Mouse (Mus musculus) T-helper 1 cell (primary cell): Measurements from ENCODE around the gene Slc25a51.

Source experiments
- in situ Hi-C: fragments of 300-600 bp; cut with MboI, MseI; formaldehyde crosslinking; loops from one replicate; pipeline ENCODE4 v1.15.1; 2025; ENCODE audit warnings: high pct_unique_total_duplicates

Gene Slc25a51

DNA sequence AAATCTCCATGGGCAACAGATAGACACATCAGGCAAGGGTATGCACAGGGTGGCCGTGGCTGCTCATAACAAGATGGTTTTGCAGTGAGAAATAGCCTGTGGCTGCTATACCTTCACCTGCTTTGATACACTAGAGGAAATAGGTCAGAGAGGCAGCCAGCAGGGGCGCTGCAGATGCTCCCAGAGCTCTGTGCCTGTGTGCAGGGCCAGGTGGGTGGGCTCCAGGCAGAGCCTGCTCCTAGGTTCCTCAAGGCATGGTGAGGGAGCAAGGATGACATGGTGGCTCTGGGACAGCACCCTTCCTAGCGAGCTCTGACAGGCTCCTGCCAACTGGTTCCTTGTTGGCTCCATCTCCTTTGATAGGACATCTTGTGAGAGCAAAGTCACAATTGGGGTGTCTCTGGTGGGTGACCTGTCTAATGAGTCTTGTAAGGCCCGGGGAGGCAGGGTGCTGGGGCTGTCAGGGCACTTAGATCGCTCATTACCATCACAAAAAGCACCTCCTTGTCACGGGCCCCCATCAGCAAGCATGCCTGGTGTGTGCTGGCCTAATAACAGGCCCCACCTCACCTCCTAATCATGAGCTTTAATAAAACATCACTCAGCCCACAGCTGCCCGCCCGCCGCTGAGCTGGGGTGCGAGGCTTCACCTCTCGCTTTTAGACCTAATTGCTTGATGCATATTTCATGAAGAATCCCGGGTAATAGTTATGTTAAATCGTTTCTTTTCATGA is 18.3 kb upstream of the Slc25a51 start:
- in situ Hi-C loops, result loop anchor here (5.0 kb wide), 1 partner anchor 335 kb away; no protein-coding TSS in a partner anchor

DNA sequence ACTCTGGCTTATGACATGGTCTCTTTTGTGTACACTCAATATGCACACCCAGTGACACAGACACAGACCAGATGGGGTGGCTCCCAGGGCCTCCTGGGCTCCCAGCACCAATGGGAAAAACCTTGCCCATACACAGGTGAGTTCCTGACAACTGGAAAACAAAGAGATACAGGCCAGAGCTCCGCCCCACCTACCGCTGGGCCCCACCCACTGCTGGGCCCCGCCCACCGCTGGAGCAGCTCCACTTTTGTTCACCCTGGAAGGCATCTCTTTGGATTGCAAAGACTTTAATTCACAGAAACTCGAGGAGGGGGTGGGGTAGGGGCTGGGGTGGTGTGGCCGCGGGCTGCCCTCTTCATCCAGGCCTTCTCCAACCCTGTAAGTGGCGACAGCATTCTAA is 14.8 kb upstream of the Slc25a51 start:
- in situ Hi-C loops, result no loop called here

DNA sequence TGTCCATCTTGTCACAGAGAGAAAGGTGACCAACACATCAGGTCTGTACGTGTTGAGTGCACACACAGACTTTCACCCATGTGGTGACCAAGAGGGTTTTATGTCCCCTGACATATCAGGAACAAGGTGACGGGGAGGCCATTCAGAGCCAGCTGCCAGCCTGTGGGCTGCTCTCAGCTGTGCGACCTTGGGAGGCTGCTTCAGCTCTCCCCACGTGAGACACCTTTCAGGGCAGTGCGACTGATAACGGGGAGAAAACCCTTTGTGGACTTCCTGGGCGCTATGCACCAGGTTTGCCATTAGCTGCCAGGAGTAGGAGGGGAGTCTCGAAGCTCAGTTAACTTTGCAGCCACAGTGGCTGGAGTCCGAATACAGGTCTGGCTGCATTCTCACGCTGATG is 14.1 kb upstream of the Slc25a51 start:
- in situ Hi-C loops, result no loop called here

DNA sequence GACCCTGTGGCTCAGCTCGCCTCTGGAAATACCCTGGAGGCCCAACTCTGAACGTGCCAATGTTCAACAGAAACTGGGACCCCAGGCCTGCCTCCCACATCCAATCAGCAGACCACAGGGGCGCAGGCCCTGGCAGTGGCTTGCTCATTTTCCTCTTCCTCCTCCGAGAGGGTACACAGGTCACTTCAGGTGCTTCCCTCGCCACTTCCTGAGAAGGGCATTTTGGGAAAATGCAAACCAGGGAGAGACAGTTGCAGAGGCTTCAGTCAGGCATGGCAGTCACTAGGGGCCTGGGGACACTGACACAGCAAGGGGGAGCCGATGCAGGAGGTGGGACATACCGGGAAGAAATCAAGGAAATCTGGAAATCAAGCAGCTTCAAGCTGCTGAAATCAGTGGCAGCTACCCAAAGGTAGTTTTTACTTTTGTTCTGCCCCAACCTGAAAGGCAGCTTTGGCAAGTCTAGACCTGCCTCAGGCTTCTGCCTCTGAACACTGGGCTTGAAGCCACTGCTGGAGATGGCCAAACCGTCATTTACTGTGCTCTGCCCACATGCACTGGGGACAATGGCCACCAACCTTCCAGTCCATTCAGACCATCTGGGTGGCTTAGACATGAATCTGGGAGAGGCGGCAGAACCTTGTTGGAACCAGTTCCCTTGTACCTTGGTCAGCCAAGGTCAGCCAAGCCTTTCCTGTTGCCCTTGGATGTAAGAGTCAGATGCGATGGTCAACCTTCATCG is 13.1 kb upstream of the Slc25a51 start:
- in situ Hi-C loops, result no loop called here

DNA sequence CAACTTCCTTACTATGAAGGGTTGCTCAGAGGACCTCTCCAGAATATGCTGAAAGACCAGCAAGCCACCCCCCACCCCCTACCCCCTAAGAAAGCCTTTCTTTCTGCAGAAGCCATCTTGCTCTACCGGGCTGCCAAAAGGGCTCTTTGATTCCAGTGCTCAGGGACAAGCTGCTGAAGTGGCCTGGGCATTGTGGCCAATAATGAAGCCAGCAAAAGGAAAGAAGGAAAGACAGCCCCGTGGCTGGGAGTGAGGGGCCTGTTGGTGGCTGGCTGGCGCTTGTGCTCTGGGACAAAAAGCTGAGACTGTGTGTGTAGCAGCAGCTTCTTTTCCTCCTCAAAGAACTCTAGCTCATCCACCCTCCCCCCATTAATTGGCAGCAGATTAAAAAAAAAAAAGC is 12.2 kb upstream of the Slc25a51 start:
- in situ Hi-C loops, result no loop called here

DNA sequence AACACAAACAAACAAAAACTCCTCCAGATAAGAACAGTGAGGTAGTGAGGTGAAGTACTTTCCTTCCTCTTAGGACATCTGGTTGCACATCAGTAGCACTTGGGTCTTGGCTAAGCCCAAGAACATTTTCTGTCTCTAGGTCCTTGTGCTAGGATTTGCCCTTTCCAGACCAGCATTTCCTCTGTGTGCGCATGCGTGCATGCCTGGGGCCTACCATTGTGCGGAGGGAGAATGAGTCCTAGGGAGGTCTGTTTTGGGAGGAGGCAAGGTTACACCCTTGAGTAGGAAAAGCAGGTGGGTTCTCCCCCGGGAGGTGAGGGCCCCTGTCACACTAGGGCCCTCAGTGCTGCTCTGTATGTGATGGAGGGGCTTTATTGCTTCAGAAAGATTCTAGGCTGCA is 10.5 kb upstream of the Slc25a51 start:
- in situ Hi-C loops, result loop anchor here (5.0 kb wide), 1 partner anchor 198 kb away; no protein-coding TSS in a partner anchor

DNA sequence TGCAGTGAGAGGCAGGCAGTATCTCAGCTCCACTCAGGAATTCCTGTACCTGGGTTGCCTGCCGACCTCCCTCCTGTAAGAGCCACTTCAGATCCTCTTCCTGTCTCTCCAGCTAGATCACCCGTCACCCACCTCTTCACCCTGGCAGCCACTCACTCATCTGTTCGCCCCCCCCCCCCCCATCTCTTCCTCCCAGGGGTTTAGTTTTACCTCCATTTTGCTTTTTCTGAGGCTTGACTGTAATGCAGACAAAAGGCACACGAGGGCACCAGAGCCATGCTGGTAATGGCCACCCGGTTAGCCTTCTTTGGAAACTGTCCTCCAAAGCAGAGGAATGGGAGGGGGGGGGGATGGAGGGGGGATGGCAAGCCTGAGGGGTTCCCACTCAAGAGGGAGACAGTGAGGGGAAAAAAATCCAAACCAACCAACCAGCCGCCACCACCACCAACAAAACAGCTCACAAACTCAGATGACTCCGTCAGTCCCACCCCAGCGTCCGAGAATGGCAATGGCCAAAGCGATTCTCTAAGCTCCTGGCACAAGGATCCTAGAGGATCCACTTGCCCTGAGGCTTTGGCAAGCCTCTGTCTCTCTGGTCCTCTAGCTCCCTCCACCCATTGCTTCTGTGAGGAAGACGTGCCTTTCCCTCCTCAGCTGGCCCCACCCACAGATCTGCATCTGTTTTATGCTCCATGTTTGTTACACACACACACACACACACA is 9.8 kb upstream of the Slc25a51 start:
- in situ Hi-C loops, result loop anchor here (5.0 kb wide), 1 partner anchor 199 kb away; no protein-coding TSS in a partner anchor

DNA sequence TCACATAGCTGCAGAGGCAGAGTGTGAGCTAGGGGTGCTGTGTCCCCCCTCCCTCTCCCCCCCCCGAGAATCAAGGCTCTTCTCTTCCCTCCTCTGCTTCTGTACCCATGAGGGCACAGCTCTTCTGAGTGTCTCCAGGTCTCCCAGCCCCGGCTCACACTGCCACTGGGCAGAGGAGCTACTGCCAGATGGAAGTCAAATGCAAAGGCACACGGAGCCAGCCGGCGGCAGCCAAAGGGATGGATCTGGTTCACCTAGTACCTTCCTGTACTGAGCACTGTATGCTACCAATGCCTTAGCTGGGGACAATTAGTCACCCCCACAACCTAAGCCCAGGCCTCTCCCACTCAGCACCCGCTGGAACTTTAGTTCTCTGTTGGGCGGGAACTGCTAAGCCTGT is 7.7 kb upstream of the Slc25a51 start:
- in situ Hi-C loops, result loop anchor here (5.0 kb wide), 1 partner anchor 201 kb away; no protein-coding TSS in a partner anchor

DNA sequence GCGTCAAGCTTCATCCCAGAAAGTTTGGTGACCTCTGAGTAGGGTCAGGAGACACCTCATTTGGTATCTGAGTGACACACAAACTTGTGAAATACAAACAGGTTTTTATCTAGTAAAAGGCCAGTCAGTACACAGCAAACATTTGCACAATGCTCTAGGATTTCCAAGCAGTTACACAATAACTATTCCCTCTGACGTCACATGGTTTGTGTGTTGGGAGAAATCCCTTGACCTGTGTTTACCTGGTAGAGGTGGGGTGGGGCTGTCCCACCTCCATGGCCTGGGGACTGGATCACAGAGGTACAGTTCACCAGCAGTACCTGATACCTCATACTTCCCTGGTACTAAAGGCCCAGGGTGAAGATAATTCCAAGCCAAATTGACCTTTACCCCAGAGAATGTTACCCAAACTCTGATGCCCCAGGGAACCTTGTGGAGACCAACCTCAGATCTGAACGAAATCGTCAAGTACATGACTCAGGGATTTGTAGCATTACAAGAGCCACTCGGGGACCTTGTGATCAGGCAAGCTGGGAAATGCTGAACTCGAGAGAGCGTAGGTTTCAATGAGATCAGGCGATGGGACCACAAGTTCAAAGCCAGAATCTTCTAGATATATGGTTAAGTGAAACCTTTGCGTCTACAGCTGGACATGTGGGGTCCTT is 5.2 kb upstream of the Slc25a51 start:
- in situ Hi-C loops, result no loop called here

DNA sequence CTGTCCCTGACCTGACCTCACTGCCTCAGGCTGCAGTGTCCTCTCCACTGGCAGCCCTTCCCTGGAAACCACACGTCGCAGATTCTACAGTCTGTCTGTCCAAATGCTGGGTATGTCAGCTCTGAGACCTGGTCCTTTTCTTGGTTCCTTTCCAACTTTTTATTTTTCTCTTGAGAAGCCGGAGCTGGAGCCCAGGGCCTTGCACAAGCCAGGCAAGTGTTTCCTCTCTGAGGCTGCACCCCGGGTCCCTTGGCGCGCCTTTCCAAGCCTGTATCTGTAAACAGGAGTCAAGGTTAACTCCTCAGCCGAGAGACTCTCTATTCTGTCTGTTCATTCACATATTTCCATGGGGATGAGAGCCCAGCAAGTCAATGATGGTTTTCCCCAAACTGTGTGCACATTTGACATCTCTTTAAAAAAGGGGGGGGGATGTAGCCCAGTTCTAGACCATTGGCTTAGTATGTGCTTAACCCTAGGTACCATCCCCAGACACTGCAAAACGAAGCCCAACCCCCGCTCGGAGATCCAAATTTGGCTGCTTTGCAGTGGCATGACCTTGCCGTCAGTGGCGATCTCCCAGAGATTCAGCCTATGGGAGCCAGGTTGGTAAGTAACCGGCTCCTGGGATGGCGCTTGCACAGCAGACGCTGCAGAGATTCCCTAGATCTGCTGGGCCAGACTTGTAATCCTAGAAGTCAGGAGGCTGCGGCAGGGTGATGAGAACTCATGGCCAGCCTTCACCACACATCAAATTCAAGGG is 4.0 kb upstream of the Slc25a51 start:
- in situ Hi-C loops, result no loop called here

DNA sequence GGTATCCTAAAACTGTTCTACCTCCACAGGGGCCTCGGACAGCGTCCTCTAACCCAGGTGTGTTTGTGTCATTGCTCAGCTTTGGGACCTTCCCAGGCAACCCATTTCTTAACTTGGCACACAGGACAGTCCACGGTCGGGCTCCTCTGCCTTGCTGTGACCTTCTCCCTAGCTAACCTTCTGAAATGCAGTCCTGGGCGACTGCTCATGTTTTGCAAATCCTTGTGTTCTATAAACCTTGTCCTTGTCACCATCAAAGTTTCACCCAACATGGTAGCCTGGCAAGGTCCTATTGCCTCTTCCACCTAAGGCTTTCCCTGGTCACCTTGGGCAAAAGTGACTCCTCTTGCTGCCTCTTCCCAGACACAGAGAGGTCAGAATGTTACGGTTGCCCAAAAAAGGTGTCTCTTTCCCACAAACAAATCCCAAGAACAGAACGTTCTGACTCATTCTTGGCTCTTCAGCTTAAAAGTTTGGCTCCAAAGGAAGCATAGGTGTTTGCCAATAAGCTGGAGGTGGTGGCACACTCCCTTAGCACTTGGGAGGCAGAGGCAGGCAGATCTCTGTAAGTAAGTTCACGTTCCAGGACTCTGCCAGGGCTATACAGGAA is 2.7 kb upstream of the Slc25a51 start:
- in situ Hi-C loops, result no loop called here

DNA sequence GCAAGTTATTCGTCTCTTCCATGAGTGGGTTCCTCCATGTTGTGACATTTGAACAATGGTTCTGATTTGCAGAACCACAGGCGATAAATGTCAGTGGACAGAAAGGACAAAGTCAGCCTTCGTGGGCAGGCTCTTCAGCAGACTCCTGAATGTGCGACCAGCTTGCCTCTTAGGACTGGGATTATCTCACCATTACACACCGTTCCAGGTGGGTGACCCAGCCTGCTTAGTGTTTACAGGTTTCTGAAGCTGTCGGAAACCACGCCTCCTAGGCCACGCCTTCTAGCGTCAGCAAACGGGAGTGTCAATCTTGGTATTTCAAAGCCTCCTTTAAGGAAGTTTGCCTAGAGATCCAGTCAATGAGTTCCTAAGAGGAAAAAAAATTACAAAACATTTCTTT is 704 bp upstream of the Slc25a51 start:
- in situ Hi-C loops, result loop anchor here (5.0 kb wide), 1 partner anchor 302 kb away; the partner anchor contains the start of gene Tomm5

DNA sequence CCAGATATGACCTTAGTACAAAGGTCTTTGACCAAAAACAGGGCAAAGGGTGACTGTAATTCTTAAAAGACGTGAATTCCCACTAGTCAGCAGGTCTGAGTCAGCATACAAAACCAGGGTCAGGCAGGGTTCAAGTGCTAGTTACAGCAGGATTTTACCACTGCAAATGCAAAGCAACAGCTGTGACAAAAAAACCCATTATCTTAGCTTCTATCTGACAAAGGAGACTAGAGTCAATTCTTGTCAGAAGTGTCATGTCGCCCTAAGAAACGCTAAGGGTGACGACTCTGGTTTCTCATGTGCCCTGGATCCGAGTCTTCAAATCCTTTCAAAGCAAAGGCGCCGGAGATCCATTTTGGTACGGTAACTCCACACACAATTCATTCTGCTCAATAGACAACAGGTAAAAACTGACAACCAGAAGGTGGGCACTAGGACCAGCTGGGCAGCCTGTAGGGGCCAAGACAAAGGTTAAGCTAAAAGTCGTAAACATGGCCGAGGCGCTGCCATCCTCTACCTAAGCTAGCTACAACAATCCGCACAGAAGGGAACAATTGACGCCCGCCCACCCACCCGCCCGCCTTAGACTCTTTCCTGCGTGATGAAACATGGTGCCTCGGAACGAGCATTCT is 747 bp downstream of the Slc25a51 start:
- in situ Hi-C loops, result loop anchor here (5.0 kb wide), 1 partner anchor 301 kb away; the partner anchor contains the start of gene Tomm5

DNA sequence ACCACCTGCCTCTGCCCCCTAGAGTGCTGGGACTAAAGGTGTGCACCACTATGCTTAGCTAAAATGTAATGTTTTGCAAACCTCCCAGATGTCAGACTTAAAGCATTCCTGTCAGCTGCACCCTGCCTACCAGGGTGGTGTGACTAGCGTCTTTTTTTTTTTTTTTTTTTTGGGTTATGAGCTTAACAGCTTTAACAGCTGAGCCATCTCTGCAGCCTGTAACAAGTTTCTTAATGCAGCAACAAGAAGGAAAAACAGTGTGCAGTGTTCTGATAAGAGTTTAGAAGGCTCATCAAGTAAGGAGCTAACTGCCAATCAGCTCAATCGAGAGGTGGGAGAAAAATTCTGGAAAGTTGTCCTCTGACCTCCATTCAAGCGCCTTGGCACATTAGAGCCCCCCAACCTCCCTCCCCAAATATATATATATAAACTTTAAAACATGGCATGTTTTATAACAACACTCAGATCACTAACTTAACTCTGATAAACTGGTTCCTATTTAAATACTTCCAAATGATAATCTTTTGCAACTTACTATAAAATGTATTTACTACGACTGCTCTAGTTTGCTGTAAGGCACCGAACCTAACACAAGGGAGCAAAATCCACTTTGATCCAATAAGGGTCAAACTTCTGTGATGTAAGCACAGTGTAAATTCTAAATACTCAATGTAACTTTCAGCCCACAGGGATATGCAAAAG is 1.4 kb downstream of the Slc25a51 start:
- in situ Hi-C loops, result loop anchor here (5.0 kb wide), 1 partner anchor 300 kb away; the partner anchor contains the start of gene Tomm5

DNA sequence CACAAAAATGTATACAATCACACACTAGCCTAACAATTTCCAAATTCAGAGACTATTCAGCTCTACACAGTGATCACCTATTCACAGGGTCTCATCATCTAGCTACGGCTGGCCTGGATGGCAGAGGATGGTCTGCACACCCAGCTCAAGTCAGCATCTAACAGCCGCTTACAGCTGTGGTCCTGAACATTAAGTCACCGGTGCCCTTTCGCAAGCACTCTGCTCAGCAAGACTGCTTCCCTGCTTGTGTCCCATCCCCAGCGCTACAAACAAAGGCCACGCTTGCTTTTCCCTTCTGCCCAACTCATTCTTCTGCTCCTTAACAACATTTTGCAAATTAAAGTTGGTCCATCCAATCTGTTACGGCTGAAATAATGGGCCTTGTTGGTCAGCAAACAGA is 2.2 kb downstream of the Slc25a51 start:
- in situ Hi-C loops, result loop anchor here (5.0 kb wide), 1 partner anchor 299 kb away; the partner anchor contains the start of gene Tomm5

DNA sequence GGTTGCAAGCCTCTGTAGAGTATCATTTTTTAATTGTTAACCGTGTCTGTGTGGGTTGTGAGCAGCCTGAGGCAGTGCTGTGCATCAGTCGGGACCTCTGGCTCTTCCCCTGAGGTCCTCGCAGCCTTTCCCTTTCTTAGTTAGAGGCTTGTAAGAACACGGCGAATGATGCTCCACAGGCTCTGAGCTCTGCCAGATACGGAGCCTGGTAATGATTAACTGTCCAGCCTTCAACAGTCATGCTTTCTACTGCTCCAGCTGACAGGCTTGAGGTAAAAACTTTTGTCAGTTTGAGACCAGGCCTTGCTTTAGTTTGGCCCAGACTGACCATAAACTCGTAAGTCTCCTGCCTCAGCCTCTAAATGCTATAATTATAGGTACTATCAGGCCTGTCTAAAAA is 3.3 kb downstream of the Slc25a51 start:
- in situ Hi-C loops, result loop anchor here (5.0 kb wide), 1 partner anchor 298 kb away; the partner anchor contains the start of gene Tomm5

DNA sequence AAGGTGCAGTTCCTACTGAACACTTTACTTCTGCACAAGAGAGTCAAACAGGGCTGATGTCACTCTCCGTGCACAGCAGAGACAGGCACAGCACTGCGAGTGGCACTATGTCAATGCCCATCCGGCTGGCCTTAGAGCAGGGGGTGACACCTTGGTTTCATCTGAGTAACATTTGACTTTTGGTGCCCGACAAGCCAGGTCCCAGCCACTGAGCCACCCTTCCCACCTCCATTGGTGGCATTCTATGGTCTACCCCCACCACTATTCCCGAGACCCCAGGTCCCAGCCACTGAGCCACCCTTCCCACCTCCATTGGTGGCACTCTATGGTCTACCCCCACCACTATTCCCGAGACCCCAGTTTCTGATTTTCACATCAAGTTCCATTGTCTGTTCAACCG is 4.5 kb downstream of the Slc25a51 start:
- in situ Hi-C loops, result no loop called here

DNA sequence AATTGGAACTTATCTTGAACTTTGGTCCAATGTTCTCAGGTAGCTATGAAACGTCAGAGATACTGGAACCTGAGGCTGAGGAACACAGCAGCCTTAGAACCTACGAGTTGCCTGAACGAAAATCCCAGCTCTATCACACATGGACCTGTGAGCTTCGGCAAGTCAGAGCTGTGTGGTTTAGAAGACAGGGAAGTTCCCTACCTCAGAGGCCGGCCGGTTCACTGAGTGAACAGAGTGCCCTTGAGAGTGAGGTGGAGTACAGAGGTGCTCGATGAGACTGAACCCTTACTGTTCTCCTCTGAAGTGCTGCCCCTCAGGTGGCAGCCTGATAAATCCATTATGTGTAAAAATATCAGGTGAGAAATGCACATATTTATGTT is 5.1 kb downstream of the Slc25a51 start:
- in situ Hi-C loops, result no loop called here

DNA sequence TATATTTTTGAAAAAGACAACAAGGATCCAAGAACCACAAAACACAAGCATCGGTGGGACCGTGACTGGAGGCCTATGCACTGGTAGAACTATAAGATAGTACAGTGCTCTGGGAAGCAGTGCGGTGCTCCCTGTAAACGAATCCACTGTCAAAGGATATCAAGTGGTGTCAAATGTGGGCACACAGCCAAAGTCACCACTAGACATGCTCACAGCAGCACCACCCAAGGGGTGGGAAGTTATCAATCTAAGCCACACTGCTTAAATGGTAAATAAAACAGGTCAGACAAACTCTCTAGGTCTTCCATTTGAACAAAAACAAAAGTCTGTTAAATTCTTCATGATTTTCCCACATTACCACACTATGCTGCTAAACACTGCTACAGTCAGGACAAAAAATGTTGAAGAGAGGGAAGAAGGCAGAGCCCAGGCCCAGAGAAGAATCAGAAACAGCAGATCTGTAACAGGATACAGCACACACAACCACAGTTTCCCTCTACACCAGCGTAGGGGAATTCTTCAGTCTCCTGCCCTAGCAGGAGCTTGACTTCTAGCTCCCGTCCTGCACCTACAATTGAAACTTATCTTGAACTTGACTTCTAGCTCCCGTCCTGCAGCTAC is 5.6 kb downstream of the Slc25a51 start:
- in situ Hi-C loops, result no loop called here
